Mouse (Mus musculus): ENCODE results near the gene Tigd3. TPM values are rescaled to one million over a fixed set of nuclear protein-coding genes. Genes with fewer than 3 reads are reported as not detected.
"Not testable (repeated sequence)": the region's sequence is repeated elsewhere in the genome, so short reads cannot be mapped to it uniquely, and the experiment has no call there.

The Tigd3 gene
- polyA plus RNA-seq, 1 experiment from 2014 or later, result 7.0 TPM

DNA sequence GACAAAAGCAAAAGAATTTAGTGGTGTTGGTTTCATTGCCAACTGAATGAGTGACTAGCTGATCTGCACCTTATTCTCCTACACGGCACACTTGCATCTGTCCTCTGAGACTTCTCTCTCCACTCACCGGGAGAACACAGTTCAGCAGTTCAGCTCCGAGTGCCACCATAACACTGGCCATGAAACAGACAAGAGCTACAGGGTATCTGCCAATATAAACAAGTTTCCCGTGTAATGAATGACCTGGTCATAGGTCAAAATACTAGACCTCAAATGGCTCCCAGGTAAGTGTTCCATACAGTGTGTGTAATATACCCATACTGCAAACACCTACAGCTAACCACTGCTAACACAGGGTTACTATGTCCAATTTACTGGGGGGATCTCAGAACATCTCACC lies 4.7 kb downstream of the Tigd3 start:
- WGBS, result 77% methylated on average over 4 of the region's 4 CpGs
- Histone ChIP-seq H3K27ac (ENCODE audit: low read depth, low read length) (no peak overlapping the region), H3K4me3 (ENCODE audit: low read depth, low read length) (no peak overlapping the region), H3K9ac (ENCODE audit: low read length) (no peak overlapping the region), H3K27me3 (replicated peaks; ENCODE audit: control insufficient read depth, insufficient read depth, low read length) (no peaks in the 10 kb centered on the region), H3K4me2 (ENCODE audit: low read length) (no peak overlapping the region), H3K4me1 (ENCODE audit: control insufficient read depth, insufficient read depth, low read length) (peaks cover 16% of the 10 kb centered on the region), H3K36me3 (ENCODE audit: control insufficient read depth, insufficient read depth, low read length) (peaks cover 16% of the 10 kb centered on the region; the same call in 1 of the 2 replicates), H3K9me3 (replicated peaks; ENCODE audit: control insufficient read depth, low read length) (no peaks in the 10 kb centered on the region)
- ATAC-seq, result no peak
- no peak for DNase-seq (ENCODE audit: low spot score)

DNA sequence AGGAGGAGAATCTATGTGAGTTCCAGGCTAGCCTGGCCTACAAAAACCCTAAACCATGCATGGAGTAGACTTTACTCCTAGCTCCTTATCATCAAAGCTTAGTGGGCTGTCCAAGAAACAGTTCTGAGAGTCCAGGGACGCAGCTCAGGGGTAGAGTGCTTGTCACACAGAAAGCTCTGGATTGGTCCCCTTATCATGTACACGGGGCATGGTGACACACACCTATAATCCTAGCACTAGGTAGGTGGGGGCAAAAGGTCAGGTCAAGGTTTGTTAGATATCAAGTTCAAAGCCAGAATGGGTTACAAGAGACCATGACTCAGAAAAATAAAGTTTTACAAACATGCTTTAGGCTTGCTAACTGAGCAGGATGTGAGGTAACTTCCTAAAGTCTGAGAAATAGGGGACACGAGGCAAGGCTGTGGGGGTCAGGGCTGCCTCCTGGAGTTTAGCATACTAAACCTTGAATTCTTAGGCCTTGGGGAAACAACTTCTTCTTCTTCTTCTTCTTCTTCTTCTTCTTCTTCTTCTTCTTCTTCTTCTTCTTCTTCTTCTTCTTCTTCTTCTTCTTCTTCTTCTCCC lies 6.6 kb downstream of the Tigd3 start:
- Histone ChIP-seq H3K27me3 (replicated peaks; ENCODE audit: control insufficient read depth, insufficient read depth, low read length) (no peaks in the 10 kb centered on the region), H3K9me3 (replicated peaks; ENCODE audit: control insufficient read depth, low read length) (no peaks in the 10 kb centered on the region), H3K9ac (ENCODE audit: low read length) (no peak overlapping the region), H3K27ac (ENCODE audit: low read depth, low read length) (no peak overlapping the region), H3K4me3 (ENCODE audit: low read depth, low read length) (no peak overlapping the region), H3K4me1 (ENCODE audit: control insufficient read depth, insufficient read depth, low read length) (peaks cover 4% of the 10 kb centered on the region; the same call in 1 of the 2 replicates), H3K36me3 (ENCODE audit: control insufficient read depth, insufficient read depth, low read length) (peaks cover 12% of the 10 kb centered on the region; the same call in 1 of the 2 replicates), H3K4me2 (ENCODE audit: low read length) (no peak overlapping the region)
- ATAC-seq, result no peak
- DNase-seq (ENCODE audit: low spot score), result no peak
- WGBS, result 86% methylated on average over 3 of the region's 3 CpGs

DNA sequence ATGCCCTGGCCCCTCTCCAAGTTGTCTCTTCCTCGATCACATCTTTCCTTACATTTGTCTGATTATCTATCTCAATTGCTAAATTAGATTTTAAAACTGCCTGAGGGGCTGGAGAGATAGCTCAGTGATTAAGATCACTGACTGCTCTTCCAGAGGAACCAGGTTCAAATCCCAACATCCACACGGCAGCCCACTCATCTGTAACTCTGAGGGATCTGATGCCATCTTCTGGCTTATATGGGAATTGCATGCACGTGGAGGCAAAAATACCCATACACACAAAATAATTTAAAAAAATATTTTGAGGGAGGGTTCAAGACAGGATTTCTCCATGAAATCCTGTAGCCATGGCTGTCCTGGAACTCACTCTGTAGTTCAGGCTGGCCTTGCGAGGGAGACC lies 8.1 kb downstream of the Tigd3 start:
- H3K27ac ChIP-seq (ENCODE audit: low read depth, low read length), result no peak overlapping the region
- no peaks in the 10 kb centered on the region for H3K9me3 ChIP-seq (replicated peaks; ENCODE audit: control insufficient read depth, low read length)
- peaks cover 4% of the 10 kb centered on the region; the same call in 1 of the 2 replicates for H3K36me3 ChIP-seq (ENCODE audit: control insufficient read depth, insufficient read depth, low read length)
- no peak for DNase-seq (ENCODE audit: low spot score)
- ATAC-seq, result no peak
- WGBS, result 57% methylated on average over 4 of the region's 4 CpGs
- H3K4me2 ChIP-seq (ENCODE audit: low read length), result no peak overlapping the region
- H3K4me1 ChIP-seq (ENCODE audit: control insufficient read depth, insufficient read depth, low read length), result no peaks in the 10 kb centered on the region
- no peaks in the 10 kb centered on the region for H3K27me3 ChIP-seq (replicated peaks; ENCODE audit: control insufficient read depth, insufficient read depth, low read length)
- no peak overlapping the region for H3K9ac ChIP-seq (ENCODE audit: low read length)
- H3K4me3 ChIP-seq (ENCODE audit: low read depth, low read length), result no peak overlapping the region

DNA sequence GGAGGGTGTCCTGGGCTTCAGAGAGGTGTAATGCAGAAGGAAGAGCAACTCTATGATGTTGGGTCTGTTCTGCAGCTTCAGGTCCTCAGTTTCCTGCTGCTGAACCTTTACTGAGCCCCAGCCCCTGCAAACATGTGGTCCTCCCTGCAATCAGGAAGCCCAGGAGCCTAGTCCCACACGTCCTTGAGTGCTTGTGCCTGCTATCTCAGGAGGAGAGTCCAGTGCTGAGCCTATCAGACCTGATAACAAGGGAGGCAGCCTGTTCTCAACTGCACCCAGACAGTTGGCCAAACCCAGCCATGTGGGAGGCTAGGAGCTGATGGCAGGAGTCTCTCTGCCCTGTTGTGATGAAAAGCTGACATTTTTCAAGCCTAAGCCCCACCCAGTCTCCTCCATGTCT lies 10.0 kb downstream of the Tigd3 start:
- no peak overlapping the region for H3K9ac ChIP-seq (ENCODE audit: low read length)
- no peaks in the 10 kb centered on the region for H3K4me1 ChIP-seq (ENCODE audit: control insufficient read depth, insufficient read depth, low read length)
- H3K36me3 ChIP-seq (ENCODE audit: control insufficient read depth, insufficient read depth, low read length), result no peaks in the 10 kb centered on the region
- no peak overlapping the region for H3K4me2 ChIP-seq (ENCODE audit: low read length)
- no peak for ATAC-seq
- no peaks in the 10 kb centered on the region for H3K9me3 ChIP-seq (replicated peaks; ENCODE audit: control insufficient read depth, low read length)
- no peak overlapping the region for H3K4me3 ChIP-seq (ENCODE audit: low read depth, low read length)
- no peaks in the 10 kb centered on the region for H3K27me3 ChIP-seq (replicated peaks; ENCODE audit: control insufficient read depth, insufficient read depth, low read length)
- DNase-seq (ENCODE audit: low spot score), result no peak
- H3K27ac ChIP-seq (ENCODE audit: low read depth, low read length), result no peak overlapping the region
- 69% methylated on average over 1 of the region's 1 CpGs for WGBS

DNA sequence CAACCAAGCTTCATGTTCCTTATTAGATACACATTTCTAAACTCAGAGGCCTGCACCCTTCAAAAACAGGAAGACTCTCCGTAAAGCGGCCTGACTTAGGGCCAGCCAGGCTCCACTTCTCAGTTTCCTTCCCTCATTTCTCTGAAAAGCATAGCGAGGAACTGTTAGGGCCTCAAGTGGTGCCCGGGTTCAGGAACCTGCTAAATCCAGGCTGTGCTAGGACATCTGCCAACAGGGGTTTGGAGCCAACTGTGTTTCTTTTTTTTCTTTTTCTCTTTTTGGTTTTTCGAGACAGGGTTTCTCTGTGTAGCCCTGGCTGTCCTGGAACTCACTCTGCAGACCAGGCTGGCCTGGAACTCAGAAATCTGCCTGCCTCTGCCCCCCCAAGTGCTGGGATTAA lies 11.9 kb downstream of the Tigd3 start:
- not testable (repeated sequence) for H3K4me3 ChIP-seq (ENCODE audit: low read depth, low read length); H3K36me3 ChIP-seq (ENCODE audit: control insufficient read depth, insufficient read depth, low read length); H3K4me2 ChIP-seq (ENCODE audit: low read length); DNase-seq (ENCODE audit: low spot score); H3K27me3 ChIP-seq (replicated peaks; ENCODE audit: control insufficient read depth, insufficient read depth, low read length); H3K9ac ChIP-seq (ENCODE audit: low read length); H3K4me1 ChIP-seq (ENCODE audit: control insufficient read depth, insufficient read depth, low read length); H3K9me3 ChIP-seq (replicated peaks; ENCODE audit: control insufficient read depth, low read length); H3K27ac ChIP-seq (ENCODE audit: low read depth, low read length); ATAC-seq
- 81% methylated on average over 5 of the region's 5 CpGs for WGBS

DNA sequence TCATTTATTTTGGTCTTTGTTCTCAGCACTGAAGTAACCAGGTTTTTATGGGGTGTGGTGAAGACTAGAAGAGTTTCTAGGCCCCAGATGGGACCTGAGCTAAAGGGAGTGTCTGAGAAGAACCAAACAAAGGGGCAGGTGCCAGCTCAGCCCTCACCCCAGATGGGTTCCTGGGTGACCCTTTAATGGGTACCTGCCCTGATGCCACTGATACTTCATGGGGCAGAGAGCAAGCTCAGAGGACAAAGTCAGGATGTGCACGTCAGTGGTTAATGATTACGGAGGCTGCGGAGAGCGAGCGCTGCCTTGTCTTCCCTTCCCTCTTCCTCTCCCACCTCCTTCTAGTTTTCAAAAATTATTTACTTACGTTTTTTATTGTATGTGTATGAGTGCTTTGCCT lies 12.8 kb downstream of the Tigd3 start:
- no peak overlapping the region for H3K9ac ChIP-seq (ENCODE audit: low read length)
- no peak overlapping the region for H3K4me3 ChIP-seq (ENCODE audit: low read depth, low read length)
- H3K27me3 ChIP-seq (replicated peaks; ENCODE audit: control insufficient read depth, insufficient read depth, low read length), result no peaks in the 10 kb centered on the region
- 91% methylated on average over 6 of the region's 6 CpGs for WGBS
- DNase-seq (ENCODE audit: low spot score) (no peak), ATAC-seq (no peak)
- H3K27ac ChIP-seq (ENCODE audit: low read depth, low read length), result no peak overlapping the region
- no peak overlapping the region for H3K4me2 ChIP-seq (ENCODE audit: low read length)
- H3K36me3 ChIP-seq (ENCODE audit: control insufficient read depth, insufficient read depth, low read length), result no peaks in the 10 kb centered on the region
- H3K4me1 ChIP-seq (ENCODE audit: control insufficient read depth, insufficient read depth, low read length), result no peaks in the 10 kb centered on the region
- no peaks in the 10 kb centered on the region for H3K9me3 ChIP-seq (replicated peaks; ENCODE audit: control insufficient read depth, low read length)

DNA sequence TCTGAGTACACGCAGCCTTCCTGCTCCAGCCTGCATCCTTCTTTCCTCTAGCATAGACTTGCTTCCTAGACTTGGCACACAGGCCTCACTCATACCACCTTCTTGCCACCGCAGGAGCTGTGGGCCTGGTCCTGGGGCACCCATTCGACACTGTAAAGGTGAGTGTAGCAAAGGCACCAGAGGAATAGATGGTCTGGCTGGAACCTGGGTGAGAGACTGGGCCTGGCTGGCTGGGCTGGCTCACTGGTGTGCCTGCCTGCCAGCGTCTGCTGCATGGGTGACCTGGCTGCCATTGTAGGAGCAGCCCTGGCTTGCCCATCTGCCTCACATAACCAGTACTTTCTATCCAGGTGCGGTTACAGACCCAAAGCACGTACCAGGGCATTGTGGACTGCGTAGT lies 14.2 kb downstream of the Tigd3 start:
- no peaks in the 10 kb centered on the region for H3K36me3 ChIP-seq (ENCODE audit: control insufficient read depth, insufficient read depth, low read length)
- H3K4me3 ChIP-seq (ENCODE audit: low read depth, low read length), result no peak overlapping the region
- 94% methylated on average over 7 of the region's 7 CpGs for WGBS
- H3K27me3 ChIP-seq (replicated peaks; ENCODE audit: control insufficient read depth, insufficient read depth, low read length), result no peaks in the 10 kb centered on the region
- DNase-seq (ENCODE audit: low spot score) (no peak), ATAC-seq (no peak)
- no peaks in the 10 kb centered on the region for H3K9me3 ChIP-seq (replicated peaks; ENCODE audit: control insufficient read depth, low read length)
- no peak overlapping the region for H3K27ac ChIP-seq (ENCODE audit: low read depth, low read length)
- peaks cover 4% of the 10 kb centered on the region; the same call in 1 of the 2 replicates for H3K4me1 ChIP-seq (ENCODE audit: control insufficient read depth, insufficient read depth, low read length)
- no peak overlapping the region for H3K4me2 ChIP-seq (ENCODE audit: low read length)
- no peak overlapping the region for H3K9ac ChIP-seq (ENCODE audit: low read length)

DNA sequence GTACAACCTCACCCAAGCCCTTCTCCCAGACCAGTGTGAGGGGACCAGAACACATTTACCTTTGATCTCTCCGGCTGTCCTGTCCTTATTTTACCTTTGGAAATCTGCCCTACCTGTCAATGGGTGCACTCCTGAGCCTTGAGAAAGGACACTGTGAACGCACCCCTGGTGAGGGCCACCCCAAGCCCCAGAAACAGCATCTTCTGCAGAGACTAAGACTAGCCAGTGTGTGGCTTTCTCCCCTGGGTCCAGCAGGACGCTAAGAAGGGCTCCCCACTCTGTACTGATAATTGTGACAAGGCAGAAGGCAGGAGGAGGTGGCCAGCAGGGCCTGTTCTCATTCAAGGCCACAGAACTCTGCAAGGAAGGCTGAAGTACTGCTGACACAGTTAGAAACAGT lies 15.0 kb downstream of the Tigd3 start:
- H3K36me3 ChIP-seq (ENCODE audit: control insufficient read depth, insufficient read depth, low read length), result no peaks in the 10 kb centered on the region
- H3K27ac ChIP-seq (ENCODE audit: low read depth, low read length), result no peak overlapping the region
- WGBS, result 83% methylated on average over 3 of the region's 3 CpGs
- no peak overlapping the region for H3K4me2 ChIP-seq (ENCODE audit: low read length)
- no peaks in the 10 kb centered on the region for H3K9me3 ChIP-seq (replicated peaks; ENCODE audit: control insufficient read depth, low read length)
- H3K9ac ChIP-seq (ENCODE audit: low read length), result 0 out of 2 replicates have a peak overlapping the region, but pooled peaks have one; percentile 3
- DNase-seq (ENCODE audit: low spot score) (no peak), ATAC-seq (no peak)
- peaks cover 12% of the 10 kb centered on the region; the same call in 1 of the 2 replicates for H3K4me1 ChIP-seq (ENCODE audit: control insufficient read depth, insufficient read depth, low read length)
- H3K4me3 ChIP-seq (ENCODE audit: low read depth, low read length), result no peak overlapping the region
- no peaks in the 10 kb centered on the region for H3K27me3 ChIP-seq (replicated peaks; ENCODE audit: control insufficient read depth, insufficient read depth, low read length)

DNA sequence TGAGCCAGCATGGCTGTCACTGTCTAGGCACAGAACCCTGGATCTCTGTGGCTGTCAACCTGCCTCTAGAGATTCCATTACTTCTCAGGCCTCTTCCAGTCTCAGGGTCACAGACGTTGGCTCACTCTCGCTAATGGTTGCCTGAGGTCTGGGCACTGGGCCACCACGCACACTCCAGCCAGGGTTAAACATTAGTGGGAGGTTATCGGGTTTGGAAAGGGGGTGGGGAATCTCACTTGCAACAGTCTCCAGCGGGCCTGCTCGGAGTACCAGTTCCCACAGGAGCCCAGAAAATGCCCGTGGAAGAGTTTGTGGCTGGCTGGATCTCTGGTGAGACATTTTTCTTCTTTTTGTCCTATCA lies 15.6 kb downstream of the Tigd3 start:
- Histone ChIP-seq H3K9me3 (replicated peaks; ENCODE audit: control insufficient read depth, low read length) (no peaks in the 10 kb centered on the region), H3K36me3 (ENCODE audit: control insufficient read depth, insufficient read depth, low read length) (no peaks in the 10 kb centered on the region), H3K4me2 (ENCODE audit: low read length) (no peak overlapping the region), H3K4me1 (ENCODE audit: control insufficient read depth, insufficient read depth, low read length) (peaks cover 13% of the 10 kb centered on the region; the same call in 1 of the 2 replicates), H3K27ac (ENCODE audit: low read depth, low read length) (no peak overlapping the region), H3K27me3 (replicated peaks; ENCODE audit: control insufficient read depth, insufficient read depth, low read length) (no peaks in the 10 kb centered on the region), H3K4me3 (ENCODE audit: low read depth, low read length) (no peak overlapping the region), H3K9ac (ENCODE audit: low read length) (no peak overlapping the region)
- 70% methylated on average over 7 of the region's 7 CpGs for WGBS
- ATAC-seq, result no peak
- no peak for DNase-seq (ENCODE audit: low spot score)

Measured in forebrain, embryonic 14.5 days (tissue).